Mouse (Mus musculus) G1E (cell line): ENCODE data around the gene Atg10. TPM values are rescaled to one million over a fixed set of nuclear protein-coding genes. Genes with fewer than 3 reads are reported as not detected.

Experiments used
- ATAC-seq: 2 replicates; pipeline ENCODE4 v1.8.0; 2016; ENCODE audit warnings: mild to moderate bottlenecking; ENCODE audit not compliant: insufficient number of reproducible peaks, poor library complexity, low FRiP score, severe bottlenecking; ENCODE audit errors: extremely low read depth
- DNase-seq: peaks from one replicate; pipeline ENCODE4 v3.0.0; 2012; ENCODE audit warnings: low spot score
- H3K27me3 ChIP-seq: 2 replicates; pipeline ENCODE4 v1.6.1; 2012; ENCODE audit warnings: mild to moderate bottlenecking, low read length, inconsistent platforms; ENCODE audit not compliant: insufficient read depth
- H3K36me3 ChIP-seq: replicated peaks from 2 replicates; pipeline ENCODE3; 2012; ENCODE audit warnings: mild to moderate bottlenecking, inconsistent platforms
- H3K4me1 ChIP-seq: 2 replicates; pipeline ENCODE4 v1.6.1; 2012; ENCODE audit warnings: low read depth, low read length, inconsistent platforms, mixed read lengths; ENCODE audit not compliant: insufficient read depth
- H3K4me3 ChIP-seq: 2 replicates; pipeline ENCODE4 v1.5.1; 2012; ENCODE audit warnings: low read depth, mild to moderate bottlenecking, inconsistent platforms, low read length, moderate library complexity, mixed read lengths
- H3K9me3 ChIP-seq: replicated peaks from 2 replicates; pipeline ENCODE4 v1.6.1; 2012; ENCODE audit warnings: inconsistent platforms
- CTCF ChIP-seq: IDR thresholded peaks from 2 replicates; pipeline ENCODE4 v1.5.1; 2012; ENCODE audit warnings: low read depth, low read length, inconsistent platforms, mixed read lengths
- GATA1 ChIP-seq: IDR thresholded peaks from 2 replicates; pipeline ENCODE4 v1.6.1; 2012; ENCODE audit warnings: borderline replicate concordance, low read length, inconsistent platforms, mixed read lengths
- GATA2 ChIP-seq: IDR thresholded peaks from 2 replicates; pipeline ENCODE4 v1.6.1; 2012; ENCODE audit warnings: low read depth, low read length, inconsistent platforms, borderline replicate concordance
- POLR2AphosphoS5 ChIP-seq: IDR thresholded peaks from 2 replicates; pipeline ENCODE4 v1.6.1; 2012; ENCODE audit warnings: low read depth, low read length, inconsistent platforms; ENCODE audit not compliant: insufficient replicate concordance
- TAL1 ChIP-seq: conservative IDR thresholded peaks from 2 replicates; pipeline ENCODE4 v1.6.1; 2012; ENCODE audit warnings: low read depth, low read length, inconsistent platforms, mixed read lengths
- polyA plus RNA-seq: library from polyadenylated mRNA; stranded (reverse); fragments of >175 nt; gene quantifications from 2 replicates; pipeline ENCODE4 v1.2.3, GENCODE M21; 2012
- total RNA-seq, 2 experiments: library from RNA; stranded (forward) in 1 of 2; stranded (reverse) in 1 of 2; fragments of 200-1000 nt in 1 of 2; fragments of >200 nt in 1 of 2; fragmentation: Nextera tagmentation in 1 of 2; gene quantifications; 2 replicates each; pipeline ENCODE4 v1.2.3; 2014 to 2017

Gene Atg10
- total and polyA plus RNA-seq, 3 experiments = 0.28 to 23.3 (median 10.1) TPM

- DNase-seq = no peak
- H3K9me3 ChIP-seq = no peaks in the 10 kb centered on the region
- ATAC-seq = no peak
- no peaks in the 10 kb centered on the region for H3K4me1 ChIP-seq
- peaks cover 4% of the 10 kb centered on the region for H3K27me3 ChIP-seq
- TF ChIP-seq GATA1 (no peak), POLR2AphosphoS5 (no peak), CTCF (no peak), TAL1 (no peak), GATA2 (no peak)
- no peak overlapping the region for H3K4me3 ChIP-seq
- H3K36me3 ChIP-seq = no peaks in the 10 kb centered on the region
Observed at GRCm38 (mm10) chr13:91093610-91094009, 130.2 kb downstream of the Atg10 start.

- Histone ChIP-seq H3K27me3 (peaks cover 4% of the 10 kb centered on the region), H3K9me3 (no peaks in the 10 kb centered on the region), H3K36me3 (no peaks in the 10 kb centered on the region), H3K4me3 (no peak overlapping the region), H3K4me1 (no peaks in the 10 kb centered on the region)
- ATAC-seq (peak; percentile 40; the same call in 1 of the 2 replicates), DNase-seq (peak; percentile 19)
- TF ChIP-seq GATA1 (no peak), GATA2 (no peak), POLR2AphosphoS5 (no peak), CTCF (peak; percentile 21; the same call in 1 of the 2 replicates), TAL1 (no peak)
Observed at GRCm38 (mm10) chr13:91093162-91093561, 130.6 kb downstream of the Atg10 start.

GRCm38 (mm10) chr13:91091731-91092190 is 132.0 kb downstream of the Atg10 start:
- H3K27me3 ChIP-seq = peaks cover 4% of the 10 kb centered on the region
- H3K4me1 ChIP-seq = no peaks in the 10 kb centered on the region
- DNase-seq (no peak), ATAC-seq (no peak)
- TF ChIP-seq GATA2 = no peak
- TF ChIP-seq POLR2AphosphoS5 = no peak
- TF ChIP-seq CTCF = no peak
- TF ChIP-seq GATA1 = no peak
- TF ChIP-seq TAL1 = no peak
- no peaks in the 10 kb centered on the region for H3K36me3 ChIP-seq
- no peaks in the 10 kb centered on the region for H3K9me3 ChIP-seq
- H3K4me3 ChIP-seq = no peak overlapping the region

- no peaks in the 10 kb centered on the region for H3K9me3 ChIP-seq
- no peaks in the 10 kb centered on the region for H3K36me3 ChIP-seq
- no peak for ATAC-seq
- H3K27me3 ChIP-seq = peaks cover 4% of the 10 kb centered on the region
- no peaks in the 10 kb centered on the region for H3K4me1 ChIP-seq
- no peak for DNase-seq
- H3K4me3 ChIP-seq = no peak overlapping the region
- no peak for TF ChIP-seq POLR2AphosphoS5
- no peak for TF ChIP-seq GATA1
- TF ChIP-seq TAL1 = no peak
- no peak for TF ChIP-seq GATA2
- no peak for TF ChIP-seq CTCF
Observed at GRCm38 (mm10) chr13:91090861-91091730, 132.7 kb downstream of the Atg10 start.

GRCm38 (mm10) chr13:91086361-91086900 is 137.3 kb downstream of the Atg10 start:
- ATAC-seq (no peak), DNase-seq (no peak)
- H3K27me3 ChIP-seq = peaks cover 4% of the 10 kb centered on the region
- TF ChIP-seq TAL1 = no peak
- no peak for TF ChIP-seq CTCF
- no peak for TF ChIP-seq GATA2
- TF ChIP-seq GATA1 = no peak
- no peak for TF ChIP-seq POLR2AphosphoS5
- no peaks in the 10 kb centered on the region for H3K9me3 ChIP-seq
- peaks cover 7% of the 10 kb centered on the region; the same call in 1 of the 2 replicates for H3K4me1 ChIP-seq
- H3K4me3 ChIP-seq = no peak overlapping the region
- no peaks in the 10 kb centered on the region for H3K36me3 ChIP-seq

GRCm38 (mm10) chr13:91072351-91072750 is 151.4 kb downstream of the Atg10 start:
- H3K9me3 ChIP-seq = no peaks in the 10 kb centered on the region
- no peaks in the 10 kb centered on the region for H3K36me3 ChIP-seq
- ATAC-seq (no peak), DNase-seq (no peak)
- H3K4me1 ChIP-seq = no peaks in the 10 kb centered on the region
- H3K4me3 ChIP-seq = no peak overlapping the region
- H3K27me3 ChIP-seq = no peaks in the 10 kb centered on the region
- TF ChIP-seq GATA1 (no peak), CTCF (no peak), GATA2 (no peak)
